Mouse (Mus musculus) R1 (cell line): ENCODE results near the gene F830045P16Rik.

Experiments used
- DNase-seq: peaks from one replicate; pipeline ENCODE4 v3.0.0-alpha.2; 2018; ENCODE audit warnings: low read depth, low spot score

Gene F830045P16Rik

GRCm38 (mm10) chr2:129536377-129536776 lies at the start of gene F830045P16Rik:
Gene F830045P16Rik, minus strand, starts transcription at chr2:129536602.
- DNase-seq = no peak

- no peak for DNase-seq
Observed at GRCm38 (mm10) chr2:129585904-129586514, 49.6 kb upstream of the F830045P16Rik start.

- DNase-seq = peak; percentile 28
Observed at GRCm38 (mm10) chr2:129584905-129585304, 48.5 kb upstream of the F830045P16Rik start.

GRCm38 (mm10) chr2:129582261-129582660 lies 45.9 kb upstream of the F830045P16Rik start:
- DNase-seq = no peak

- no peak for DNase-seq
Observed at GRCm38 (mm10) chr2:129581826-129582225, 45.4 kb upstream of the F830045P16Rik start.

GRCm38 (mm10) chr2:129580656-129581055 lies 44.3 kb upstream of the F830045P16Rik start:
- no peak for DNase-seq

- no peak for DNase-seq
Observed at GRCm38 (mm10) chr2:129576611-129577447, 40.4 kb upstream of the F830045P16Rik start.

GRCm38 (mm10) chr2:129575113-129575512 lies 38.7 kb upstream of the F830045P16Rik start:
- DNase-seq = no peak

- peak; percentile 87 for DNase-seq
Observed at GRCm38 (mm10) chr2:129574395-129575046, 38.1 kb upstream of the F830045P16Rik start.

GRCm38 (mm10) chr2:129573701-129574273 lies 37.4 kb upstream of the F830045P16Rik start:
- DNase-seq = peak; percentile 34

- no peak for DNase-seq
Observed at GRCm38 (mm10) chr2:129569556-129569955, 33.2 kb upstream of the F830045P16Rik start.

GRCm38 (mm10) chr2:129569120-129569519 lies 32.7 kb upstream of the F830045P16Rik start:
- no peak for DNase-seq

GRCm38 (mm10) chr2:129563944-129564709 lies 27.7 kb upstream of the F830045P16Rik start:
- no peak for DNase-seq

GRCm38 (mm10) chr2:129561796-129562195 lies 25.4 kb upstream of the F830045P16Rik start:
- DNase-seq = no peak

- DNase-seq = no peak
Observed at GRCm38 (mm10) chr2:129558875-129559219, 22.4 kb upstream of the F830045P16Rik start.

- DNase-seq = no peak
Observed at GRCm38 (mm10) chr2:129558008-129558874, 21.8 kb upstream of the F830045P16Rik start.

- no peak for DNase-seq
Observed at GRCm38 (mm10) chr2:129556081-129556480, 19.7 kb upstream of the F830045P16Rik start.

- peak; percentile 52 for DNase-seq
Observed at GRCm38 (mm10) chr2:129550781-129551180, 14.4 kb upstream of the F830045P16Rik start.

- DNase-seq = no peak
Observed at GRCm38 (mm10) chr2:129549537-129550135, 13.2 kb upstream of the F830045P16Rik start.

GRCm38 (mm10) chr2:129546772-129547171 lies 10.4 kb upstream of the F830045P16Rik start:
- DNase-seq = no peak
